Mouse (Mus musculus) MEL (cell line): ENCODE measurements around the gene Bms1. TPM values are rescaled to one million over a fixed set of nuclear protein-coding genes. Genes with fewer than 3 reads are reported as not detected.

Source experiments
- DNase-seq: peaks from one replicate; pipeline ENCODE4 v3.0.0; 2011; ENCODE audit warnings: low read depth, low spot score
- H3K27ac ChIP-seq: 2 replicates; pipeline ENCODE4 v1.5.1; 2012; ENCODE audit warnings: low read depth, mild to moderate bottlenecking, control low read depth, low read length, moderate library complexity; ENCODE audit not compliant: control insufficient read depth
- H3K27me3 ChIP-seq, 2 experiments: fragments of 150-350 bp in 1 of 2; sonication (generic) in 1 of 2; 2 replicates each; pipeline ENCODE4 v1.6.1; 2012; ENCODE audit warnings: low read length in 2 of 2, mild to moderate bottlenecking in 2 of 2, improper control_type of control experiment in 1 of 2, moderate library complexity in 1 of 2; ENCODE audit not compliant: insufficient read depth in 2 of 2, control insufficient read depth in 1 of 2
- H3K36me3 ChIP-seq, 2 experiments: 2 replicates each; pipeline ENCODE4 v1.6.1; 2012 to 2014; ENCODE audit warnings: low read length in 2 of 2, improper control_type of control experiment in 1 of 2, inconsistent platforms in 1 of 2, mild to moderate bottlenecking in 1 of 2; ENCODE audit not compliant: insufficient read depth in 2 of 2, control insufficient read depth in 1 of 2
- H3K4me1 ChIP-seq, 2 experiments: fragments of 150-350 bp in 1 of 2; sonication (generic) in 1 of 2; 2 replicates each; pipeline ENCODE4 v1.6.1; 2012; ENCODE audit warnings: low read length in 2 of 2, improper control_type of control experiment in 1 of 2, mild to moderate bottlenecking in 1 of 2; ENCODE audit not compliant: insufficient read depth in 2 of 2, control insufficient read depth in 1 of 2
- H3K4me3 ChIP-seq, 2 experiments: fragments of 150-350 bp in 1 of 2; sonication (generic) in 1 of 2; 2 replicates each; pipeline ENCODE4 v1.5.1; 2012; ENCODE audit warnings: low read depth in 2 of 2, low read length in 2 of 2, mild to moderate bottlenecking in 2 of 2, moderate library complexity in 2 of 2, control low read depth in 1 of 2, improper control_type of control experiment in 1 of 2; ENCODE audit not compliant: control insufficient read depth in 1 of 2, insufficient read depth in 1 of 2
- H3K79me2 ChIP-seq: 2 replicates; pipeline ENCODE4 v1.6.1; 2012; ENCODE audit warnings: mild to moderate bottlenecking, low read length, moderate library complexity; ENCODE audit not compliant: control insufficient read depth, poor library complexity, insufficient read depth
- H3K9ac ChIP-seq: 2 replicates; pipeline ENCODE4 v1.6.1; 2012; ENCODE audit warnings: low read depth, mild to moderate bottlenecking, control low read depth, low read length, moderate library complexity; ENCODE audit not compliant: control insufficient read depth, poor library complexity, severe bottlenecking
- H3K9me3 ChIP-seq: fragments of 150-350 bp; sonication (generic); replicated peaks from 2 replicates; pipeline ENCODE4 v1.6.1; 2012; ENCODE audit warnings: mild to moderate bottlenecking, low read length, improper control_type of control experiment, moderate library complexity; ENCODE audit not compliant: insufficient read depth
- CHD1 ChIP-seq: IDR thresholded peaks from 2 replicates; pipeline ENCODE4 v1.6.1; 2012; ENCODE audit warnings: low read depth, mild to moderate bottlenecking, inconsistent platforms, low read length, improper control_type of control experiment
- CHD2 ChIP-seq: IDR thresholded peaks from 2 replicates; pipeline ENCODE4 v1.6.1; 2011; ENCODE audit warnings: low read length, improper control_type of control experiment
- CTCF ChIP-seq, 3 experiments: IDR thresholded peaks in 2 of 3; conservative IDR thresholded peaks in 1 of 3; 2 replicates each; pipeline ENCODE4 v1.5.1; 2011 to 2012; ENCODE audit warnings: low read length in 3 of 3, low read depth in 2 of 3, mild to moderate bottlenecking in 2 of 3, improper control_type of control experiment in 1 of 3, inconsistent platforms in 1 of 3, mixed read lengths in 1 of 3, moderate library complexity in 1 of 3; ENCODE audit not compliant: control insufficient read depth in 1 of 3, insufficient read depth in 1 of 3, poor library complexity in 1 of 3, severe bottlenecking in 1 of 3
- ELF1 ChIP-seq: IDR thresholded peaks from 2 replicates; pipeline ENCODE4 v1.6.1; 2014; ENCODE audit warnings: low read depth, mild to moderate bottlenecking, inconsistent platforms, low read length, improper control_type of control experiment, moderate library complexity
- EP300 ChIP-seq, 2 experiments: IDR thresholded peaks; 2 replicates each; pipeline ENCODE4 v1.6.1; 2011; ENCODE audit warnings: improper control_type of control experiment in 2 of 2, low read length in 2 of 2, low read depth in 1 of 2, mild to moderate bottlenecking in 1 of 2
- ETS1 ChIP-seq: IDR thresholded peaks from 2 replicates; pipeline ENCODE4 v1.6.1; 2012; ENCODE audit warnings: low read depth, mild to moderate bottlenecking, inconsistent platforms, low read length, improper control_type of control experiment, moderate library complexity
- GATA1 ChIP-seq: IDR thresholded peaks from 2 replicates; pipeline ENCODE4 v1.6.1; 2011; ENCODE audit warnings: low read depth, low read length, improper control_type of control experiment
- MYB ChIP-seq: IDR thresholded peaks from 2 replicates; pipeline ENCODE4 v1.6.1; 2011; ENCODE audit warnings: mild to moderate bottlenecking, low read depth, low read length, improper control_type of control experiment
- MYC ChIP-seq: IDR thresholded peaks from 2 replicates; pipeline ENCODE4 v1.6.1; 2011; ENCODE audit warnings: low read depth, mild to moderate bottlenecking, low read length, improper control_type of control experiment, moderate library complexity
- NELFE ChIP-seq: IDR thresholded peaks from 2 replicates; pipeline ENCODE4 v1.6.1; 2011; ENCODE audit warnings: low read depth, low read length, improper control_type of control experiment
- POLR2AphosphoS5 ChIP-seq: IDR thresholded peaks from 2 replicates; pipeline ENCODE4 v1.6.1; 2012; ENCODE audit warnings: low read depth, borderline replicate concordance, mild to moderate bottlenecking, inconsistent platforms, low read length, moderate library complexity, mixed read lengths
- SMC3 ChIP-seq: IDR thresholded peaks from 2 replicates; pipeline ENCODE4 v1.6.1; 2011; ENCODE audit warnings: low read depth, low read length, improper control_type of control experiment
- TAL1 ChIP-seq: IDR thresholded peaks from 2 replicates; pipeline ENCODE4 v1.6.1; 2012; ENCODE audit warnings: mild to moderate bottlenecking, inconsistent platforms, low read length, moderate library complexity, mixed read lengths
- TCF12 ChIP-seq: IDR thresholded peaks from 2 replicates; pipeline ENCODE4 v1.6.1; 2014; ENCODE audit warnings: low read depth, mild to moderate bottlenecking, inconsistent platforms, low read length, improper control_type of control experiment, moderate library complexity
- UBTF ChIP-seq: IDR thresholded peaks from 2 replicates; pipeline ENCODE4 v1.6.1; 2012; ENCODE audit warnings: low read depth, mild to moderate bottlenecking, inconsistent platforms, low read length, improper control_type of control experiment, moderate library complexity, borderline replicate concordance; ENCODE audit not compliant: insufficient read depth
- USF2 ChIP-seq, 2 experiments: IDR thresholded peaks; 2 replicates each; pipeline ENCODE4 v1.6.1; 2011 to 2012; ENCODE audit warnings: improper control_type of control experiment in 2 of 2, low read length in 2 of 2, borderline replicate concordance in 1 of 2, inconsistent platforms in 1 of 2, low read depth in 1 of 2, mild to moderate bottlenecking in 1 of 2; ENCODE audit not compliant: insufficient read depth in 1 of 2
- polyA plus RNA-seq, 2 experiments: library from polyadenylated mRNA; stranded (reverse) in 1 of 2; unstranded in 1 of 2; fragments of >175 nt in 1 of 2; fragments of >200 nt in 1 of 2; gene quantifications; 2 replicates each; pipeline versions ENCODE4 v1.2.1 to v1.2.4; 2012; ENCODE audit warnings: low replicate concordance in 2 of 2, low read depth in 1 of 2; ENCODE audit not compliant: insufficient read length in 2 of 2, insufficient read depth in 1 of 2, missing spikeins in 1 of 2
- total RNA-seq: library from RNA; depleted of rRNA; stranded (reverse); fragments of 300-350 nt; gene quantifications from 2 replicates; pipeline ENCODE4 v1.2.3, GENCODE M21; 2012

Bms1 gene
- total and polyA plus RNA-seq, 3 experiments = 100 to 384 (median 109) TPM

- Histone ChIP-seq H3K79me2 (no peaks in the 10 kb centered on the region), H3K4me3 (no peak overlapping the region), H3K4me1 (no peaks in the 10 kb centered on the region), H3K36me3 (no peaks in the 10 kb centered on the region), H3K9ac (no peak overlapping the region), H3K27me3 (peaks cover 0 to 5% of the 10 kb centered on the region in 2 experiments; a peak in 3 of 4 replicates), H3K27ac (no peak overlapping the region), H3K9me3 (no peaks in the 10 kb centered on the region)
- TF ChIP-seq USF2 (IDR thresholded peaks at IDR 0.05; ENCODE audit: borderline replicate concordance in 1 of 2, insufficient read depth in 1 of 2, low read depth in 1 of 2, low read length in 2 of 2) = no peak
- no peak for TF ChIP-seq ETS1
- TF ChIP-seq POLR2AphosphoS5 = no peak
- no peak for TF ChIP-seq EP300 (IDR thresholded peaks at IDR 0.05; ENCODE audit: low read depth in 1 of 2, low read length in 2 of 2)
- no peak for TF ChIP-seq MYB
- DNase-seq = no peak
Observed at GRCm38 (mm10) chr6:118341861-118342485, 77.3 kb downstream of the Bms1 start.

DNA sequence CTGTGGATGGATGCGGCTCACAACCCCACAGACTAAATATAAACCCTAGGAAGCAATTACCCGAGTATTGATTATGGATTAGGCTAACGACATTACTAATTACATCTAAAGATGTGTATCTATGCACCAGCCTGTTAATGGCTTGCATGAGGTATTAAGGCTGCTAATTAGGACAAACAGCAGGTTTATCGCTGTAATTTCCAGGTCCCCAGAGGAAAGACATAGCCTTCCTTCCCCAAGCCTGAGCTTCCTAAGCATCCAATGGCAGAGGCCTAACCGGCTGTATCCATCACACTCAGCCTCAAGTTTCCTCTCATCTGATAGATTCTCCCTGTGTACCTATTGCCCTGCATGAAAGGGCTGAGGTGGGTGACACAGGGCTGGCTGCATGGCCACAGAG, 81.6 kb downstream of the Bms1 start:
- Histone ChIP-seq H3K27ac (no peak overlapping the region), H3K4me3 (no peak overlapping the region), H3K79me2 (no peaks in the 10 kb centered on the region), H3K36me3 (no peaks in the 10 kb centered on the region), H3K27me3 (no peaks in the 10 kb centered on the region; a peak in 1 of 4 replicates), H3K4me1 (no peaks in the 10 kb centered on the region), H3K9ac (no peak overlapping the region), H3K9me3 (no peaks in the 10 kb centered on the region)
- no peak for DNase-seq
- TF ChIP-seq CTCF (IDR thresholded peaks at IDR 0.05 in 2 of 3, conservative IDR thresholded peaks at IDR 0.05 in 1 of 3; ENCODE audit: control insufficient read depth in 1 of 3, insufficient read depth in 1 of 3, low read depth in 2 of 3, low read length in 3 of 3, poor library complexity in 1 of 3, severe bottlenecking in 1 of 3) (no peak), TCF12 (no peak), NELFE (no peak), CHD1 (no peak), CHD2 (no peak), SMC3 (no peak), ELF1 (no peak), MYC (no peak), TAL1 (no peak), GATA1 (no peak), UBTF (no peak)
